17 mouse cellular contexts compared by ENCODE assay signal in the genomic region with DNA sequence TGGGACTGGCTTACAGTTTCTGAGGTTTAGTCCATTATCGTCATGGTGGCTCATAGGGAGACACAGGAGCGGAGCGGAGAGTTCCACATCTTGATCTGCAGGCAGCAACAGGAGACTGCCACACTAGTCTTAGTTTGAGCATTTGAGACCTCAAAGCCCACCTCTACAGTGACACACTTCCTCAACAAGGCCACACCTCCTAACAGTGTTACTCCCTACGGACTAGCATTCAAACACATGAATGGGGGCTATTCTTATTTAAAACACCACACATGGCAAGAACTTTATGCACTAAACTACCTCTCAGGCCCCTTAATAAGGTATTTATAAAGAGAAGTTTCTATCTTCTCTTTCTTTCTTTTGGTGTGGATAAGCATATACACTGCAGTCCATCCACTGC.
"Had no signal": no experiment of that assay in that cellular context is flagged by ENCODE, and none has a peak within 500 bp of the region (broad histone marks: within the 10 kb centered on the region; RNA-seq: fewer than 3 reads in every experiment).

No protein-coding gene starts in this region.

- H3K4me3 ChIP-seq: lung, embryonic 15.5 days; megakaryocyte, embryonic 14.5 days; midbrain, embryonic 13.5 days; midbrain, embryonic 15.5 days; neural tube, embryonic 12.5 days; stomach, embryonic 15.5 days had no signal

- H3K4me1 ChIP-seq: lung, embryonic 15.5 days; midbrain, embryonic 13.5 days; midbrain, embryonic 15.5 days; neural tube, embryonic 12.5 days; stomach, embryonic 15.5 days had no signal

- H3K9ac ChIP-seq: lung, embryonic 15.5 days; midbrain, embryonic 13.5 days; midbrain, embryonic 15.5 days; neural tube, embryonic 12.5 days; stomach, embryonic 15.5 days had no signal

- H3K27ac ChIP-seq: lung, embryonic 15.5 days; macrophage; midbrain, embryonic 13.5 days; midbrain, embryonic 15.5 days; neural tube, embryonic 12.5 days; stomach, embryonic 15.5 days; stomach, postnatal 0 days had no signal

- H3K4me2 ChIP-seq: lung, embryonic 15.5 days; midbrain, embryonic 11.5 days; midbrain, embryonic 13.5 days; midbrain, embryonic 15.5 days; neural tube, embryonic 12.5 days; stomach, embryonic 15.5 days had no signal

- H3K36me3 ChIP-seq: lung, embryonic 15.5 days; midbrain, embryonic 13.5 days; midbrain, embryonic 15.5 days; neural tube, embryonic 12.5 days; stomach, embryonic 15.5 days had no signal

- DNase-seq: lung, adult 2 months; lung, postnatal 14 days; lung, postnatal 36 days; right cerebral cortex, postnatal 14 days; thymus, adult 18-20 months; thymus, postnatal 14 days; thymus, postnatal 36 days had no signal

- ATAC-seq: lung, postnatal 0 days; midbrain, embryonic 13.5 days; midbrain, embryonic 15.5 days had no signal

- H3K27me3 ChIP-seq: lung, embryonic 15.5 days; megakaryocyte, embryonic 14.5 days; midbrain, embryonic 13.5 days; midbrain, embryonic 15.5 days; neural tube, embryonic 12.5 days; stomach, embryonic 15.5 days had no signal

- H3K9me3 ChIP-seq: lung, embryonic 15.5 days; megakaryocyte, embryonic 14.5 days; midbrain, embryonic 13.5 days; midbrain, embryonic 15.5 days; neural tube, embryonic 12.5 days; stomach, embryonic 15.5 days had no signal
